Mouse (Mus musculus) retina, adult 2 months (tissue): Measurements from ENCODE around the gene Card19.

Source experiments
- DNase-seq: peaks from one replicate; pipeline ENCODE4 v3.0.0-alpha.2; 2012; ENCODE audit warnings: low read depth, low spot score

The Card19 gene

DNA sequence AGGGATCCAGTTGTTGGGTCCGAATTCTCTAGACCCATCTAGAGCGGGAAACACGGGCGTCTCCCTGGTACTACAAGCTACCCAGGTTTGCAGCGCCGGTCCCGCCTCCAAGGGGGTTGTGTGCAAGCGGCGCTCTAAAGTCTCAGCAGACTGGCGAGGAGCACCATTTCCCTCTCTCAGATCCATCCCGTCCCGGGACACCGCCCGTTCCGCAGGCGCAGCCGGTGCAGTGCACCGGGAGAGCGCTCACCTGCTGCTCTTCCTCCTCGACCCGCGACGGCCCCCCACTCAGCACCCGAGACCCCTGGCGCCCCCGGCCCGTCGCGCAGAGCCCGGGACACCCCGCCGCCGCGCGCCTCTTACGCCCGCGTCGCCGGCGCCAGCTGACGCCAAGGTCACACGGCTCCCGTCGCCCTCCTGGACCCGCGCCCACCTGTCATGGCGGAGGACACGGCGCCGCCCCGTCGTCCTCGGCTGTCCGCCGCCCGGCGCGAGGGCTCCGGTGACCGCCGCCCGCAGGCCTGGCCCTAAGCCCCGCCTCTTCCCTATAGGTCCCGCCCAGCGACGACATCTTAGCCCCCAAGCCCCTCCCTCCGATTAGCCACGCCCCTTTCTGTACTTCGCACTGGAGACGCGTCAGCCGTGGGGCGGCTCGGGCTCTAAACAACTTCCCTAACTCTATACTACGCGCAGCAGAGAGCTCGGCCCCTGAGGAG, at the start of gene Card19:
Gene Card19 (minus strand): TSS at position 534 of the 716 bp plus-strand sequence.
- peak; percentile 89 for DNase-seq

DNA sequence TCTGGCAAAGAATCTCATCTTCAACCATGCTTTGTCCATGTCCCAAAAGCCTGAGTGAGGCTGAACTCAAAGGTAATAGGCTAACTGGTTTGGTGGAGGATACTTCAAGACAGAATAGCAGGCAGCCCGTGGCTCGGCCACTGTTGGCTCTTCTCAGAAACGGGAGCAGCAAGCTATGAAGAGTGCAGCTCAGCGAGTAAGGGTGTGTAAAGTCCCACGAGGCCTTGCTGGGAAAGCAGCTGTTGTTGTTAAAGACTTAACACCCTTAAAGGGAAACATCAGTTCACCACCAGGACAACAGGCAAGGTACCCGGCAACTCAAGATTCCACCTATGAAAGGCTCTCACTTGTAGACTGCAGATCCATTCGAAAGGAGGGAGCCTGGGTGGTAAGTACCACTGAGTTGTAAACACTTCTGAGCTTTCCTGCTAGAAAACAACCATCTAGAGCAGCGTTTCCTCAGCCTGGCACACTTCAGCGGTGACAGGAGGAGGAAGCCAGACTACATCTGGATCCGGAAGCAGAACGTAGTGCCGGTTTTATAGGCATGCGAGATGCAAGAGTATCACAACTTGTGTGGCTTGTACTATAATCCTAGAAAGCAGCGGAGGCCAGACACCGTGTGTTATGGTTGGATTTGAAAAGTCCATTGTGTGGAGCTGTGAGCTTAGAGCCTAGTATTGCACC, 44.3 kb upstream of the Card19 start:
- DNase-seq, result no peak

DNA sequence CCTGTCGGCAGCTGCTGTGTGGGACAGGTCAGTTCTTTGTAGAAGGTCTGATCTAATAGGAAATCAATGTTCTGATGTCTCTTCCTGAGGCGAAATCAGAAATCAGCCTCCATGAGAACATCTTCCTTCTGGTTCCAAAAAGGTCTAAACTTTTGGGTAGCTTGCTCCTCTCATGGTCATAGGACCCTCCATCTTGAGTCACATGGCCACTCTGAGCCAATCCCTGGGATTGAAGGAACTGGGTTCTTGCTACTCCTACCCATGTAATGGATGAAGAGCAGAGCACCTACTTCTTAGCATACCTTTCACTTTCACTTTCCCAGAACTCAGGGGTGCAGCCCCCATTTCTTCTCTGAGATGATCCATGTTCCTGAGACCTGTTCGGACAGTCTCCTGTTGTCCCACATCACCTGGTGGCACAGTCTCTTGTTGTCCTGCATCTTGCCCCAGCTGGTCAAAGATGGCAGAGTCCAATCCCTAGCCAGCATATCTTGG, 42.0 kb upstream of the Card19 start:
- no peak for DNase-seq

DNA sequence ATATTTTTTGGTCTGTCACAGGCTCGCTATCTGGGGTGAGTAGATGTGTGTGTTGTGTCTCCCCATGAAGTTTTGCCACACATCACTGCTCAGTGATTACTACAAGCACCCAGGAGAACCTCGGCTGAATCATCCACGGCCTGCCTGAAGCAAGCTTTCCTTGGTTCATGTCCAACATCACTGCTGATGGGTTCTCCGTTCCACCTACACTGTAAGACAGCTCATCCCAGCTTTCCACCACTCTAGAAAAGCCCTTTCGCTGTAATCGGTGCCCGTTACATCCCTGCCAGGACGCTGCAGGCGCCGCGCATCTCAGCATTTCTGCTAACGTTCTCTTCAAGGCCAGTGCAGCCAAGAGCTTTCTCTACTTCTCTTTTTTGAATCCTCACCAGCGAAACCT, 36.9 kb upstream of the Card19 start:
- DNase-seq, result no peak

DNA sequence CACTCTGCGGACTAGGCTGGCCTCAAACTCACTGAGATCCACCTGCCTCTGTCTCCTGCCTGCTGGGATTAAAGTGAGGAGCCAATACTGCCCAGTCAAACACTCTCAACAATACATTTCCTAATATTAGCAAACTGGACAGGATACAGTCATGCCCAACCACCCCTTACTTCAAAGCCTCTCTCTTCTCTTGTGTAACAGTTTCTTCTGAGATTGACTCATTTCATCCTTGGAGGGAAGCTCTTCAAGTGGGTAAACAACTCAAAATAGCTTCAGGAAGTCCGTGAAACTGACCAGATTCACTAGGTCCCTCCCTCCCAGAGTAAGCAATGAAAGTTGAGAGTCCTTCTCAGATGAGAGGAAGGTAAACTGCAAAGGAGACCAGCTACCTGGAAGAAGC, 36.3 kb upstream of the Card19 start:
- DNase-seq, result no peak

GRCm38 (mm10) chr13:49250716-49251517, 35.1 kb upstream of the Card19 start:
- DNase-seq, result peak; percentile 87

- DNase-seq, result no peak
Observed at GRCm38 (mm10) chr13:49249634-49250033, 33.8 kb upstream of the Card19 start.

DNA sequence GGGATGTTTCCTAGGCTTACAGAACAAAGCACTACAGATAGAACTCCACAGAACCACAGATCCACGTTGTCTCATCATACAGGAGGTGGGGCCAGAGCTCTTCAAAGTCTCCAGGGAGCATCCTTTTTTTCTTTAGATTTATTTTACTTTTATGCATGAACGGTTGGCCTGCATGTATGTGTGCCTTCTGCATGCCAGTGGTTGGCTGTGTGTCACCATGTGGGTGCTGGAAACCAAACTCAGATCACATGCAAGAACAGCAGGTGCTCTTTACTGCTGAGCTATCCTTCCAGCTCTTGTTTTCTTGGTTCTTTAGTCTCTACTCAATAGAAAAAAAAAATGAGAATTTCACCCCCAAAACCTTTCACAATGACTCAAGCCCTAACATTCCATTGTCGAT, 33.1 kb upstream of the Card19 start:
- no peak for DNase-seq

- DNase-seq, result no peak
Observed at GRCm38 (mm10) chr13:49248467-49248862, 32.6 kb upstream of the Card19 start, which contains the start of gene Susd3. Susd3 (minus strand) TSS chr13:49248706.

DNA sequence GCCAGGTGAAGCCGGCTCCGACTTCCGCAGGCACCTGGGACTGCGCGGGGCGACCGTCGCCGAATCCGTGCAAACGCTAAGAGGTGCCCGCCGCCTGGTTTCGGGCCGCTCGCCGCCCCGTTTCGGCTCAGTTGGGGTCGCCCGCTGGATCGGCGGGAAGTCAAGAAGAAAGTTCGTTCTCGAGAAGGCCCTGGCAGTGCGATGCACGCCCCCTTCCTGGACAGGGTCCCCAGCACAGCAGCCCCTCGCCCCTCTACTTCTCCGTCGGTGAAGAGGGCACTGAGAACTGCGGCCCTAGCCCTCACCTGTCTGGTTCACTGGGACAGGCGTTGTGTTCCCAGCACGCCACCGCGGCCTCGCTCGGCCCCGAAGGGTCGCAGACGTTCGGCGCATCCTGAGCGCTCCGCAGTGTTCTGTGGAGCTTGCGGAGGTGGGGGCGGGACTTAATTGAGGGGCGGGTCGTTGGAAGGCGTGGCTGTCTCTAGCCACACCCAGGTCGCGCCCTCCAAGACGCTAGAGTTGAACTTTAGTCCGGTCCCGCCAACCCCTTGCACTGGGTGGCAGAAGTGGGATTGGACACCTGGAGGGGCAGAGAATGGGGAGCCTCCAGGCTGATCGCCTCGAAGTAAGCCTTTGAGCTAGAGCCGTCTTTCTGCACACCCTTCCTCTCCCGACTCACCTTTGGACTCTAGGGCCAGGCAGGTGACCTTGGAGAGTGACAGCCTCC, 32.1 kb upstream of the Card19 start:
- DNase-seq, result peak; percentile 74

- no peak for DNase-seq
Observed at GRCm38 (mm10) chr13:49247232-49247739, 31.4 kb upstream of the Card19 start.

- DNase-seq, result no peak
Observed at GRCm38 (mm10) chr13:49246626-49247025, 30.8 kb upstream of the Card19 start.

GRCm38 (mm10) chr13:49246011-49246410, 30.2 kb upstream of the Card19 start:
- no peak for DNase-seq

DNA sequence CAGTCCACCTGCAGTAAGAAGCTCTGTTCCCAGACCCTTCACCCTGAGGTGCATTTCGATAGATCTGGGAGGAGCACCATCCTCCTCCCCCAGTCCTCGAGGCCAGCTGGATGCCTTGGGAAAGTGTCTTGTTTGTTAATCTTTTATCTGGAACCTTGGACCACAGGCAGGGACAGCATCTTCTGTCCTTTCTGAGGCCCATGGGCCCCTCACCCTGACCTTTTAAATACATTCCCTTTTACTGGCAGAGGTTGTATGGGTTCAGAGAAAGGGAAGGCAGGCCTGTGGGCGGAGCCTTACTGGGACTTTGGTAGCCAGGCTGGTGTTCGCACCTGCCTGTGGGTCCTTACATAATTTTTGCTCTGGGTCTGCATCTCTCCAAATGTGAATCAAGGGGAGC, 29.4 kb upstream of the Card19 start:
- no peak for DNase-seq

GRCm38 (mm10) chr13:49243492-49243891, 27.7 kb upstream of the Card19 start:
- DNase-seq, result no peak

GRCm38 (mm10) chr13:49242321-49243065, 26.7 kb upstream of the Card19 start:
- DNase-seq, result no peak

DNA sequence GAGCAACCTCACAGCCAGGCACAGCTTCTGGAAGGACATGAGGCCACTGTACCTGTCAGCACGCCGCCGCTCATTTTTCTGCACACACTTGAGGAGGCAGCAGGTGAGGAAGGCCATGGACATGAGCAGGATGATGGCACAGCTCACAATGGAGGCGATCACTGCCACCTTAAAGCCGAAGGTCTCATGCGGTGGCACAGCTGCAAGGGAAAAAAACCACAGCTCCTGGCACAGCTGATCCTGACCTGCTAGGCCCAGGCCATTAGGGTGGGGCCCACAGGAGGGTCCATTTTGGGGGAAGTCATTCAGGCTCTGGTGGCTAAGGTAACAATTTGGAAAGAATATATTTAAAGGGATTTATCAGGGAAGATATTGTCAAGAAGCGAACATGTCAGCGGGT, 22.9 kb upstream of the Card19 start:
- DNase-seq, result no peak

GRCm38 (mm10) chr13:49237617-49238016, 21.8 kb upstream of the Card19 start:
- no peak for DNase-seq

DNA sequence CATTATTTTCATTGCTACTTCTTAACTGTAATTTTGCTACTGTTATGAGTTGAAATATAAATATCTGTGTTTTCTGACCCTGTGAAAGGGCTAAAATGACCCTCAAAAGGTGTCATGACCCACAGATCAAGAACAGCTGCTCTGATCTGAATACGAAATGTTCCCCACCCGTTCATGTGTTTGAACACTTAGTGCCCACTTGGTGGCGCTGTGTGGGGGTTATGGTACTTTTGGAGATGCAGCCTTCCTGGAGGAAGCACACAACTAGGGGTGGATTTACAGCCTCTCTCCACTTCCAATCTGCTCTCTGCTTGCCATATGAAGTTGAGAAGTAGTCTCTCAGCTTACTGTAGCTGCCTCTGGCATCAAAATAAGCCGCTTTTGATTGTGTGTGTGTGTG, 18.9 kb upstream of the Card19 start:
- no peak for DNase-seq

- DNase-seq, result no peak
Observed at GRCm38 (mm10) chr13:49233792-49234572, 18.1 kb upstream of the Card19 start.
